Mouse (Mus musculus): Measurements from ENCODE around the gene Mef2a. TPM values are rescaled to one million over a fixed set of nuclear protein-coding genes. Genes with fewer than 3 reads are reported as not detected.
"Not testable (repeated sequence)": the region's sequence is repeated elsewhere in the genome, so short reads cannot be mapped to it uniquely, and the experiment has no call there.

Gene Mef2a
- polyA plus RNA-seq, 1 experiment from 2014 or later, result 24.1 TPM

DNA sequence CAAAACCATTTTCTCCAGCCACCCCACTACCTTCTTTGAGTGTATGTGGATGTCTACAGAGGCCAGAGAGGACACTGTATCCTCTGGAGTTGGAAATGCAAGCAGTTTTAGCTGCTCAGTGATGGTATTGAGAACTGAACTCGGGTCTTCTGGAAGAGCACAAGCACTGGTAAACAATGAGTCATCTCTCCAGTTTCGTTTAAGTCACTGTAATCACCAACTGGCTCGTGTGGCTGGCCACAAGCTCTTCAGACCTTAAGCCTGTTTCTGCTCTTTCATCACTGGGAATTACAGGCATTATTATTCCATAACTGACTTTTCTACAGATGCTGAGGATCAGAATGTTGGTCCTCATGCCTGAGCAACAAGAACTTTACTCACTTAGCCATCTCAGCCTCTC lies 67.7 kb downstream of the Mef2a start:
- H3K4me1 ChIP-seq (ENCODE audit: control insufficient read depth, insufficient read depth, low read length), result no peaks in the 10 kb centered on the region
- no peak for ATAC-seq (ENCODE audit: low FRiP score)
- WGBS, result 89% methylated on average over 3 of the region's 3 CpGs
- H3K27ac ChIP-seq (ENCODE audit: low read depth, low read length), result no peak overlapping the region
- H3K4me2 ChIP-seq, result no peak overlapping the region
- DNase-seq (ENCODE audit: low spot score, missing footprints), result no peak
- H3K36me3 ChIP-seq (ENCODE audit: control insufficient read depth, insufficient read depth, low read length), result no peaks in the 10 kb centered on the region
- no peaks in the 10 kb centered on the region for H3K27me3 ChIP-seq (ENCODE audit: control insufficient read depth, insufficient read depth, low read length)
- H3K9ac ChIP-seq (ENCODE audit: low read length), result no peak overlapping the region
- no peak overlapping the region for H3K4me3 ChIP-seq (ENCODE audit: low read depth, low read length)
- H3K9me3 ChIP-seq (ENCODE audit: control insufficient read depth, low read length), result no peaks in the 10 kb centered on the region

DNA sequence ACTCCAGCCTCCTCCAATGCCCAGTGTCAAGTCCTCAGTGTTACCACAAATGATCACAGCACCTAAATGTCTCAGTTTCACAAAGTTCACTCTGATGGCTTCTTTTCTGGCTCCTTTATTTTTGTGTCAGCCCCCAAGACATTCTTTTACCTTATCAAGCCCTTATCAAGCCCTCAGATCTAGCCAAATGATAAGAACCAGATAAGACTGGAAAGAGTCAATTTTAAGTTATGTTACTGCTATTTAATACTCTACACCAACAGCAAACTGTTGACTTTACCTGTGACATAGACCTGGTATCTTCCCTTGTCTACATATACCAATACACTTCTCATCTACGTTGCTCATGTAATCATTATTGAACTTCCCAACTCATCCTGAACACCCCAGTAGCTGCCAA lies 76.2 kb downstream of the Mef2a start:
- H3K27me3 ChIP-seq (ENCODE audit: control insufficient read depth, insufficient read depth, low read length), result no peaks in the 10 kb centered on the region
- H3K4me2 ChIP-seq, result no peak overlapping the region
- ATAC-seq (ENCODE audit: low FRiP score), result no peak
- 94% methylated on average over 1 of the region's 1 CpGs for WGBS
- H3K4me1 ChIP-seq (ENCODE audit: control insufficient read depth, insufficient read depth, low read length), result no peaks in the 10 kb centered on the region
- no peak overlapping the region for H3K4me3 ChIP-seq (ENCODE audit: low read depth, low read length)
- no peak overlapping the region for H3K27ac ChIP-seq (ENCODE audit: low read depth, low read length)
- no peaks in the 10 kb centered on the region for H3K9me3 ChIP-seq (ENCODE audit: control insufficient read depth, low read length)
- H3K9ac ChIP-seq (ENCODE audit: low read length), result no peak overlapping the region
- no peak for DNase-seq (ENCODE audit: low spot score, missing footprints)
- H3K36me3 ChIP-seq (ENCODE audit: control insufficient read depth, insufficient read depth, low read length), result no peaks in the 10 kb centered on the region

DNA sequence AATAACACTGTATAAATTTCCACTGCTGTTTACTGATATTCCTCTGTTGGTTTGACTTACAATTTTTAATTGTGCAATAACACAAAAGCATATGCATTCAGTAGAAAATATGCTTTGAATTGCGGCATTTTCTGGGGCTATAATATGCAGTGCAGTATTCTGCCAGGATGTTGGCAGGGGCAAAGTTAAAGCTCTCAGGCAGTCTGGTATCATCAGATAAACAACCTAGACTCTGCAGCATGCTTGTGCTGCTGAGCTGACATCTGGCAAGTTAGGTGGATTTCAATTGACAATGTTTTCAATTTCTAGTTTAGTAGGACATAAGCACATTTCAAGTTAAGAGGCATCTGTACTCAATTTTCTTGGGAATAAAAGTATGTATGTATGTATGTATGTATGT lies 81.3 kb downstream of the Mef2a start:
- WGBS, result 94% methylated on average over 1 of the region's 1 CpGs
- ATAC-seq (ENCODE audit: low FRiP score) (no peak), DNase-seq (ENCODE audit: low spot score, missing footprints) (no peak)

DNA sequence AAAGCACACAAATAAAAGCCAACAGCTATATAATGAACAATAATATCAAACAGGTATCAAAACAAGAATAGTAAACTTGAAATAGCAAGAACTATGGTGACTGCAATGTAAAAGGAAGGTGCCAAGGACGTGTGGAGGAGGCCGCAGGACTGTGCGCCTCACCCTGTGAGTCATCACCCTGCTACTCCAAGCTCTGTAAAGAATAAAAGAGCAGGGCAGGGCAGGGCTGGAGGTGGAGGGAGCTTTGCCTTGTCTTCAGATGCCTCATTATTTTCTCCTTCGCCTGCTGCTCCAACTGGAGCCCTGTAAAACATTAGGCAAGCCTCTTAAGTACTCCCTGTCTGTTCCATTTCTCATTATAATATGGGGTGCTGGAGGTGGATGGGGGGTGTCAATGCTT lies 85.2 kb downstream of the Mef2a start:
- Histone ChIP-seq H3K27me3 (ENCODE audit: control insufficient read depth, insufficient read depth, low read length) (no peaks in the 10 kb centered on the region), H3K9me3 (ENCODE audit: control insufficient read depth, low read length) (no peaks in the 10 kb centered on the region), H3K9ac (ENCODE audit: low read length) (no peak overlapping the region), H3K36me3 (ENCODE audit: control insufficient read depth, insufficient read depth, low read length) (no peaks in the 10 kb centered on the region), H3K4me2 (no peak overlapping the region), H3K27ac (ENCODE audit: low read depth, low read length) (no peak overlapping the region), H3K4me1 (ENCODE audit: control insufficient read depth, insufficient read depth, low read length) (no peaks in the 10 kb centered on the region), H3K4me3 (ENCODE audit: low read depth, low read length) (no peak overlapping the region)
- WGBS, result 89% methylated on average over 4 of the region's 4 CpGs
- ATAC-seq (ENCODE audit: low FRiP score) (no peak), DNase-seq (ENCODE audit: low spot score, missing footprints) (no peak)

More for the DNA sequence above, 81.3 kb downstream of the Mef2a start:
- no peaks in the 10 kb centered on the region for H3K4me1 ChIP-seq (ENCODE audit: control insufficient read depth, insufficient read depth, low read length)
- H3K36me3 ChIP-seq (ENCODE audit: control insufficient read depth, insufficient read depth, low read length), result no peaks in the 10 kb centered on the region
- H3K9me3 ChIP-seq (ENCODE audit: control insufficient read depth, low read length), result no peaks in the 10 kb centered on the region
- H3K4me3 ChIP-seq (ENCODE audit: low read depth, low read length), result no peak overlapping the region
- H3K27ac ChIP-seq (ENCODE audit: low read depth, low read length), result no peak overlapping the region
- H3K4me2 ChIP-seq, result no peak overlapping the region
- H3K9ac ChIP-seq (ENCODE audit: low read length), result no peak overlapping the region
- H3K27me3 ChIP-seq (ENCODE audit: control insufficient read depth, insufficient read depth, low read length), result no peaks in the 10 kb centered on the region

DNA sequence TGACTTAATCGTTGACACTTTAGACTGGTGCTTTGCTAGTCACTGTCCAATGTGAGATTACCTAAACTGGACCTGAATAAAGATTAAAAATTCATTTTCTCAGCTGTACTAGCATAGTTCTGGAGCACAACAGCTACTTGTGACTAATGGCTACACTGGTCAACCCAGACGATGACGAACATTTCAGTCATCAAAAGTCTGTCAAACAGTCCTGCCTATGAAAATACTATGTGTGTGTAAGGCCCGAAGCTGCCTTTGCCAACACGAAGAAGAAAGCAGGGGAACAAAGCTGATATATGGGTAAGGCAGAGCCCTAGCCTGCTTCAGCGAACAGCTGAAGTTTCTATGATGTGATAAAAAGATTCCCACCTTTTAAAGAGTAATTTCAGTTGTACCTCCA lies 89.1 kb downstream of the Mef2a start:
- DNase-seq (ENCODE audit: low spot score, missing footprints), result no peak

DNA sequence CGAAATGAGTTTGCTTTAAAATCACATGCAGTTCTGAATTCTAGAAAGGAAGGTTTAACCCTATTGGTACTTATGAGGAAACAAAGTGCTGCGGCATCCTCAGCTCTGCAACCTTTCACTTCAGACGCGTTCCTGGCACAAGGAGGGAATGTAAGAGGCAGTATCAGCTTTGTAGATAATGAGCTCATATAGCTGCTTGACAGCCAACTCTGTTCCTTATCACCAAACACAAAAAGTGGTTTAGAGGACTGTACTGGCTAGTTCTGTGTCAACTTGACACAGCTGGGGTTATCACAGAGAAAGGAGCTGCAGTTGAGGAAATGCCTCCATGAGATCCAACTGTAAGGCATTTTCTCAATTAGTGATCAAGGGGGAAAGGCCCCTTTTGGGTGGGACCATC lies 102.2 kb downstream of the Mef2a start:
- H3K9ac ChIP-seq (ENCODE audit: low read length); H3K4me2 ChIP-seq; H3K36me3 ChIP-seq (ENCODE audit: control insufficient read depth, insufficient read depth, low read length); H3K4me1 ChIP-seq (ENCODE audit: control insufficient read depth, insufficient read depth, low read length); H3K4me3 ChIP-seq (ENCODE audit: low read depth, low read length); H3K27me3 ChIP-seq (ENCODE audit: control insufficient read depth, insufficient read depth, low read length); H3K9me3 ChIP-seq (ENCODE audit: control insufficient read depth, low read length); ATAC-seq (ENCODE audit: low FRiP score); DNase-seq (ENCODE audit: low spot score, missing footprints); H3K27ac ChIP-seq (ENCODE audit: low read depth, low read length): not testable (repeated sequence)
- WGBS, result 88% methylated on average over 4 of the region's 4 CpGs

More for the DNA sequence above, 89.1 kb downstream of the Mef2a start:
- H3K4me3 ChIP-seq (ENCODE audit: low read depth, low read length), result no peak overlapping the region
- no peak overlapping the region for H3K4me2 ChIP-seq
- no peaks in the 10 kb centered on the region for H3K4me1 ChIP-seq (ENCODE audit: control insufficient read depth, insufficient read depth, low read length)
- no peaks in the 10 kb centered on the region for H3K27me3 ChIP-seq (ENCODE audit: control insufficient read depth, insufficient read depth, low read length)
- no peaks in the 10 kb centered on the region for H3K36me3 ChIP-seq (ENCODE audit: control insufficient read depth, insufficient read depth, low read length)
- 94% methylated on average over 6 of the region's 6 CpGs for WGBS
- H3K9ac ChIP-seq (ENCODE audit: low read length), result no peak overlapping the region
- no peak overlapping the region for H3K27ac ChIP-seq (ENCODE audit: low read depth, low read length)
- no peak for ATAC-seq (ENCODE audit: low FRiP score)
- H3K9me3 ChIP-seq (ENCODE audit: control insufficient read depth, low read length), result no peaks in the 10 kb centered on the region

DNA sequence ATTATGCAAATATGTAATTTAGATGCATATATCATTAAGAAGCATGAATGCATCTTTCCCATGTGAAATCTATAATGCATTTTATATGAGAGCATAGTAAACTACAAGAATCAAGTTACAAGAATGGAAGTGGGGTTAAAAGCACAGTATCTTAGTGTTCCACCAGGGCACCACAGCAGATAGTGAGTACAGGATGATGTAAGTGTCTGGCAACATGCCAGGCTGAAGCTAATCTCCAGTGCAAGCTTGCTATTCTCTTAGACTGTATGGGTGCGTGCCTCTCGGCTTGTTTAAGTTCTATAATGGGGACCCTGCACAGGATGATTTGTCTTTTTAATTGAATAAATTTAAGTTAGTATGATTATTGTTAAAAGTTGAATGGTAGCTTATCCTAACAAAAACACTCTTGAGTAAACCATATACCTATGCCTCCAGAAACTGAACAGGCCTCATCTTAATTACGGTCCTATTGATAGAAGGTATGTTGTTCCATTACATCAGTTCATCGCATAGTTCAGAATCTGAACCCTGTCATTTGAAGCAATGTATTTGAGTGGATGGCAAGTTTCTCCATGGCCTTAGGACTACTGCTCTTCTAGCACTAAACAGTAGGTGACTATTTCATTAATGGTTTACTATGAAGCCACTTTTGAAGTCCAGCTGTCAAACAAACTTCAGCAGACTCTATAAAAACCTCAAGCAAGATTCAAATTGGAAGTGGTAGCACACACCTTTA lies 112.7 kb downstream of the Mef2a start:
- DNase-seq (ENCODE audit: low spot score, missing footprints) (no peak), ATAC-seq (ENCODE audit: low FRiP score) (no peak)
- Histone ChIP-seq H3K27me3 (ENCODE audit: control insufficient read depth, insufficient read depth, low read length) (no peaks in the 10 kb centered on the region), H3K9me3 (ENCODE audit: control insufficient read depth, low read length) (no peaks in the 10 kb centered on the region), H3K27ac (ENCODE audit: low read depth, low read length) (no peak overlapping the region), H3K4me3 (ENCODE audit: low read depth, low read length) (no peak overlapping the region), H3K4me1 (ENCODE audit: control insufficient read depth, insufficient read depth, low read length) (no peaks in the 10 kb centered on the region), H3K36me3 (ENCODE audit: control insufficient read depth, insufficient read depth, low read length) (no peaks in the 10 kb centered on the region; the same call in none of the 2 replicates), H3K4me2 (no peak overlapping the region), H3K9ac (ENCODE audit: low read length) (no peak overlapping the region)
- WGBS, result 94% methylated on average over 4 of the region's 4 CpGs

DNA sequence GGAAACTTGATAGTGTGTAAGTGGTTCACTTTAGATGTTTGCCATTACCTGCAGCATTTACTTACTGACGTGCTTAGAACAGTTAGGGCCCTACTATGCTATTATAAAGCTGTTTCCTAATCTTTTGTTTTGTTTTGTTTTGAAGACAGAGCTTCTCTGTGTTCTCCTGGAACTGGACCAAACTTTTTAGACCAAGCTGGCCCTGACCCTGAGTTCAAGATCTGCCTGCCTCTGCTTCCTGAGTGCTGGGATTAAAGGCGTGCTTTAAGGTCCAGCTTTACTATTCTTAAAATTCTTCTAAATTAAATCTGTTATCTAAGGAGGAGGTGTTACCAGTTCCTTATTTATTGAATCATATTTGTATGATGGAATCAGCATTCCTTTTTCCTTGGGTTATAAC lies 126.6 kb downstream of the Mef2a start:
- H3K27me3 ChIP-seq (ENCODE audit: control insufficient read depth, insufficient read depth, low read length), result no peaks in the 10 kb centered on the region
- no peaks in the 10 kb centered on the region for H3K36me3 ChIP-seq (ENCODE audit: control insufficient read depth, insufficient read depth, low read length)
- ATAC-seq (ENCODE audit: low FRiP score), result no peak
- H3K4me2 ChIP-seq, result no peak overlapping the region
- no peak overlapping the region for H3K9ac ChIP-seq (ENCODE audit: low read length)
- DNase-seq (ENCODE audit: low spot score, missing footprints), result no peak
- no peaks in the 10 kb centered on the region for H3K9me3 ChIP-seq (ENCODE audit: control insufficient read depth, low read length)
- whole genome bisulfite sequencing, result 83% methylated on average over 2 of the region's 2 CpGs
- no peaks in the 10 kb centered on the region for H3K4me1 ChIP-seq (ENCODE audit: control insufficient read depth, insufficient read depth, low read length)
- no peak overlapping the region for H3K27ac ChIP-seq (ENCODE audit: low read depth, low read length)
- H3K4me3 ChIP-seq (ENCODE audit: low read depth, low read length), result no peak overlapping the region

DNA sequence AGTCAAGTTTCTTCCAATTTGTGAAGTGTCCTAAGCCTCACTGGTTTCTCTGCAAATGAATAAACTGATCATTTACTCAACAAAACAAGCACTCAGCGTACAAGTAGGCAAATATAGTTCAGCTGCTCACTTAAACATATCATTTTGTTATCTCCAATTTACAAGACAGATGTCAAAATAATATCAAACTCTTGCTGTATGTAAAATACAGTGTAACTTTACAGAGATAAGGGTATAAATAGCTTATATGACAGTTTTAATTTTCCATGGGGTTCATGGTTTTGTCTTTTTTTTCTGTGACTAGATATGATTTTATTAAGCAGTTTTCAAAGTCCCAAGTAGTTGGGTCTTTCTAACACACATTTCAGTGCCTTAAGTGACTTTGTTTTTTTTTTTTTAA lies 127.4 kb downstream of the Mef2a start:
- Histone ChIP-seq H3K9me3 (ENCODE audit: control insufficient read depth, low read length) (no peaks in the 10 kb centered on the region), H3K9ac (ENCODE audit: low read length) (no peak overlapping the region), H3K27me3 (ENCODE audit: control insufficient read depth, insufficient read depth, low read length) (no peaks in the 10 kb centered on the region), H3K4me3 (ENCODE audit: low read depth, low read length) (no peak overlapping the region), H3K4me1 (ENCODE audit: control insufficient read depth, insufficient read depth, low read length) (no peaks in the 10 kb centered on the region), H3K4me2 (no peak overlapping the region), H3K27ac (ENCODE audit: low read depth, low read length) (no peak overlapping the region), H3K36me3 (ENCODE audit: control insufficient read depth, insufficient read depth, low read length) (no peaks in the 10 kb centered on the region)
- no peak for ATAC-seq (ENCODE audit: low FRiP score)
- no peak for DNase-seq (ENCODE audit: low spot score, missing footprints)
- WGBS, result 86% methylated on average over 1 of the region's 1 CpGs
